Mouse (Mus musculus) brown adipose tissue, adult 24 weeks (tissue): Measurements from ENCODE around the gene Creb5. TPM values are rescaled to one million over a fixed set of nuclear protein-coding genes. Genes with fewer than 3 reads are reported as not detected.
"Not testable (repeated sequence)": the region's sequence is repeated elsewhere in the genome, so short reads cannot be mapped to it uniquely, and the experiment has no call there.

Experiments
- H3K27ac ChIP-seq: fragments of 200-500 bp; replicated peaks from 2 replicates; pipeline ENCODE4 v1.5.1; 2012; ENCODE audit warnings: low read depth, mild to moderate bottlenecking, low read length
- H3K4me1 ChIP-seq: fragments of 200-500 bp; 2 replicates; pipeline ENCODE4 v1.6.1; 2012; ENCODE audit warnings: low read length, mixed read lengths; ENCODE audit not compliant: control insufficient read depth, insufficient read depth, insufficient read length
- H3K4me3 ChIP-seq: fragments of 200-500 bp; 2 replicates; pipeline ENCODE4 v1.5.1; 2012; ENCODE audit warnings: low read depth, mild to moderate bottlenecking, low read length, moderate library complexity; ENCODE audit not compliant: insufficient read depth
- polyA plus RNA-seq: library from polyadenylated mRNA; stranded (reverse); fragments of >200 nt; gene quantifications from 2 replicates; pipeline ENCODE4 v1.2.4, GENCODE M21; 2012; ENCODE audit not compliant: missing spikeins, insufficient read depth, insufficient read length

Gene Creb5
- polyA plus RNA-seq, 1 experiment = 2.1 TPM

GRCm38 (mm10) chr6:53374315-53374941, 87.4 kb downstream of the Creb5 start:
- no peak overlapping the region for H3K4me3 ChIP-seq
- no peak overlapping the region for H3K27ac ChIP-seq
- no peaks in the 10 kb centered on the region; the same call in 1 of the 2 replicates for H3K4me1 ChIP-seq

DNA sequence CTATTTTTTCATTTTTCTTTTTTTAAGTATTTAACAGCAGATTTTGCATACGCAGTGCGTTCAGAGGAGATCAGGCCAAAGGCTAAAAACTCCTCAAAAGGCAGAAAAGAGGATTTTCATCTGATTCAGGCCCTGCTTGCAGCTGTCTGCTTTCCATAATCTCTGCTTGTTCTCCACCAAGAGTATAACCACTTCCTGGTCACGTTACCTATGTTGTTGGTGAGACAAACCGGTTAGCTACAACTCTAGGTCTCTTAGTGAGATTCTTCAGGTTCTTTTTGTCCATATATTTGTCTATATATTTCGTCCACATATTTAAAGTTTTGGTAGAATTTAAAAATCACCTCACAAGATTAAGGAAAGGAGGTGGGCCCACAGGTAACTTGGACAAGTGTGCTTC, 102.2 kb downstream of the Creb5 start:
- H3K4me3 ChIP-seq = no peak overlapping the region
- peaks cover 4% of the 10 kb centered on the region; the same call in 1 of the 2 replicates for H3K4me1 ChIP-seq

GRCm38 (mm10) chr6:53390413-53390812, 103.3 kb downstream of the Creb5 start:
- H3K27ac ChIP-seq = no peak overlapping the region; the same call in 1 of the 2 replicates
- no peak overlapping the region for H3K4me3 ChIP-seq
- H3K4me1 ChIP-seq = peaks cover 6% of the 10 kb centered on the region; the same call in 1 of the 2 replicates

More for the DNA sequence above, 102.2 kb downstream of the Creb5 start:
- no peak overlapping the region for H3K27ac ChIP-seq

DNA sequence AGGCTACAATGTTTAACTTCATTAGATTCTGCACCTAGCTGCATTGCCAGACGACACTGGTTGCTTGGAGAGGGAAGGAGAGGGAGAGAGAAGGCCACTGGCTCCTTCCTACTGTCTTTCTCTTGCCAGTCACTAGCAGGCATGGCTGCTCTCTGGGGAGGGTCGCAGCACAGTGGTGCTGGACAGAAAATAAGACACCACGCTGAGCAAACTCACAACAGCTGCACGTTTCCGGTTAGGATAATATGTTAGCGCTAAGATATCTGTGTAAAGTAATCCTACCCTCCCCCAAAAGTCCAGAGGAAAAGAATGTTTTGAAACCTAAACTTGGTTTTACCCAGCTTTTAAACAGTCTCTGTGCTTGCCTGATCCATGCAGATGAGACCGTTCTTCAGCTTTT, 107.0 kb downstream of the Creb5 start:
- H3K27ac ChIP-seq = no peak overlapping the region

GRCm38 (mm10) chr6:53395208-53395607, 108.1 kb downstream of the Creb5 start:
- Histone ChIP-seq H3K27ac (no peak overlapping the region), H3K4me3 (no peak overlapping the region), H3K4me1 (peaks cover 6% of the 10 kb centered on the region; the same call in 1 of the 2 replicates)

More for the DNA sequence above, 107.0 kb downstream of the Creb5 start:
- Histone ChIP-seq H3K4me3 (no peak overlapping the region), H3K4me1 (peaks cover 6% of the 10 kb centered on the region; the same call in 1 of the 2 replicates)

- Histone ChIP-seq H3K27ac (no peak overlapping the region), H3K4me1 (peaks cover 6% of the 10 kb centered on the region; the same call in 1 of the 2 replicates), H3K4me3 (no peak overlapping the region)
These were observed 109.4 kb downstream of the Creb5 start for GRCm38 (mm10) chr6:53396421-53396820.

DNA sequence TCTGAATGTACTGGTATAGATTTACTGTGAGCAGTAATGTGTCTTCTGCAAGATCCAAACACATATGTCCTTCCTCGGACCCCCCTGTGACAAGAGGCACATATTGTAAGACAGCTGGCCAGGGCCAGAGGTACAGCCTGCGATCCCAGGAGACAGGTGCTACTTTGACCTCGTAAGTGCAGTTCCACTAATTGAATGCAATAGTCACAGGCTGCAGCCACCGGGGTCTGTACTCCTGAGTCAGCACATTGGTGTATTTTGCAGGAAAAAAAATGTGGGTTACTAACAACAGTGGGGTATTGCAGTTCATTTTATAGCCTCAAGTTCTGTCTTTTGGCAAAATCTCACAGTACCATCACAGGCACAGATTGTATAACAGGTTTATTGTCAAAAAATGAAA, 110.7 kb downstream of the Creb5 start:
- H3K4me1 ChIP-seq = peaks cover 6% of the 10 kb centered on the region; the same call in 1 of the 2 replicates
- no peak overlapping the region for H3K4me3 ChIP-seq
- H3K27ac ChIP-seq = no peak overlapping the region

- Histone ChIP-seq H3K27ac (no peak overlapping the region), H3K4me3 (no peak overlapping the region), H3K4me1 (peaks cover 6% of the 10 kb centered on the region; the same call in 1 of the 2 replicates)
These were observed 111.4 kb downstream of the Creb5 start for GRCm38 (mm10) chr6:53398297-53399140.

DNA sequence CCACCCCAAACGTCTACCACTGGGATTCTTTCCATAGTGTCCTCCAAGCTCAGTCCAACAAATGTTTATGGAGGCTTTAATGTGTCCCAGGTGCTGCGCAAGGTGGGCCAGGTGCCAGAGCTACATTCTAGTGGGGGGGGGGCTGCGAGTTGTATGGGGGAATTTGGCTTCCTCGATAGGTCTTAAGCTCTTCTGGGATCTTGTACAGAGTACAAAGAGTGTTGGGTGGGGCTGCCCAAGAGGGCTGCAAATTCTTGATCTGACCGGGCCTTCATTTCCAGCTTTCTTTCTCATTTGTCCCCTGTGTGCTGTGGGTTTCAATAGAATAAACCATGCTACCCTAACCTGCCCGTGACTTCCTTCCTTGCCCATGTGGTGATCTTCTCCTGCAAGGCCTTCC, 114.3 kb downstream of the Creb5 start:
- no peak overlapping the region for H3K4me3 ChIP-seq
- H3K27ac ChIP-seq = no peak overlapping the region
- H3K4me1 ChIP-seq = no peaks in the 10 kb centered on the region

GRCm38 (mm10) chr6:53402551-53402950, 115.5 kb downstream of the Creb5 start:
- H3K4me3 ChIP-seq, H3K27ac ChIP-seq, H3K4me1 ChIP-seq: not testable (repeated sequence)

DNA sequence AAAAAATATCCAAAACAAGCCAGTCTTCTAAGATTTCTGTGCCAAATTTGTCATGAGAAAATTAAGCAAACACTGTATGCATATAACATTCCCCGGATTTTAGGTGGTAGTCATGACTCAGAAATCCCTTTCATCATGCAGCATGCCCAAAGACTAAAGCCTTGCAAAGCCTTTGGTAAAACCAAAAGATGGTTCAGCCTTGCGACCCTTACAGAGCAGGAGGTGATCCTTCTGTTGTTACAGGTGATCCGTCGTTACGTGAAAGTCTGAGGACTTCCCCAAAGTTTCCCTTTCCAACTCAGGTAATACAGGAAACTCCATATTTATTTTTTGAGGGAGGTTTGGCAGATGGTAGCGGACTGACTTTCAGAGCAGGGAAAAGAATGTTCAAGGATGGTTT, 122.1 kb downstream of the Creb5 start:
- no peak overlapping the region for H3K27ac ChIP-seq
- H3K4me3 ChIP-seq = no peak overlapping the region
- H3K4me1 ChIP-seq = no peaks in the 10 kb centered on the region

DNA sequence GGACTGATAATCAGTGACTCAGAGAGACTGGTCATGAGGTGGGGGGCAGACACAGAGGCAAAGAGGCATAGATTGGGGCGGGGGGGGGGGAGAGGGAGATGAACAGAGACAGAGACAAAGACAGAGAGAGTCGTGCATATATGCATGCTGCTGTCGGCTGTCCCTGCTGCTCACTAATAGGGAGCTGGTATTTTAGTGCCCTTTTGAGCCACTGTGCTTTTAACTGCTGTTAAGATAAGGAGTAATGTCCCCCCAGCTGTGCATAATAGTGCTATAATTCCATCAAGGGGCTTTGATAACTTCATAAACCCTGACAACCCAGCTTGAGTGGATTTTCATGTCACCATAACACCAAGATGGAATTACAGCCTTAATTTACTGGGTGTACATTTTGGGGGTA, 134.3 kb downstream of the Creb5 start:
- Histone ChIP-seq H3K4me3 (no peak overlapping the region), H3K4me1 (peaks cover 3% of the 10 kb centered on the region; the same call in 1 of the 2 replicates), H3K27ac (no peak overlapping the region)

DNA sequence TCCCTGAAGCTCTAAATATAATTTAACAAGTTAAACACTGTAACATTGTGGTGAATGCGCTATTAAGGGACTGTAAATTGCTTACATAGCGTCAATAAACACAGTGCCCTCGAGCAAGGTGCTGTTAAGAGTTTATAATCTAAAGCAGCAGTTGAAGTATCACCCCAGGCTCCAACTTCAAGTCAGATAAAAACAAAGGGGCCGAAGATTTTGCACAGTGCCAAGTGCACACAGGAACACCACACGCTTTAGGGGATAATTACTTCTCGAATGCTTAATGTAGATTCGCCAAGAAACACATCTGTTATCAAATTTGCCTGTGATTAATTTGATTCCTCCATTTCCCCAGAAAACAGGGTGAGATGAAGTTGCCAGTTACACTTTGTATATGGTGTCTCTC, 142.3 kb downstream of the Creb5 start:
- Histone ChIP-seq H3K4me3 (no peak overlapping the region), H3K27ac (no peak overlapping the region), H3K4me1 (no peaks in the 10 kb centered on the region)

DNA sequence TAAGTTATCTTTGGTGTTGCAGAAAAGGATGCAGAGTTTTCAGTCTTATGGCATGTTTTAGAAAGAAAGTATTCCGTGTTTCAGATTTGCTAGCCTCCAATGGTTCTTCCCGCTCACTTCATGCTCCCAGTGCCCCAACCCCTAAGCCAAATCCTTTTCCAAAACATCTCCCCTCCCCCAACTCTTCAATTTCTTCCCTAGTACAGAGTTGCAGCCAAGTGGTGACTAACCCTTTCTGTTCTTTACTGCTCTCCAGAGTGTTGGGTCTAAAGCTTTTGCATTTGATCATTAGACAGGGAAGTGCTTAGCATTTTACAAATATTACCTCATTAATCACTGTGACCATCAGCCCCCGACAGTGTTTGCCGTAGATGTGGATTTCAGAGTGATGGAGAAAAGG, 142.8 kb downstream of the Creb5 start:
- no peak overlapping the region for H3K27ac ChIP-seq
- no peak overlapping the region for H3K4me3 ChIP-seq
- H3K4me1 ChIP-seq = no peaks in the 10 kb centered on the region

DNA sequence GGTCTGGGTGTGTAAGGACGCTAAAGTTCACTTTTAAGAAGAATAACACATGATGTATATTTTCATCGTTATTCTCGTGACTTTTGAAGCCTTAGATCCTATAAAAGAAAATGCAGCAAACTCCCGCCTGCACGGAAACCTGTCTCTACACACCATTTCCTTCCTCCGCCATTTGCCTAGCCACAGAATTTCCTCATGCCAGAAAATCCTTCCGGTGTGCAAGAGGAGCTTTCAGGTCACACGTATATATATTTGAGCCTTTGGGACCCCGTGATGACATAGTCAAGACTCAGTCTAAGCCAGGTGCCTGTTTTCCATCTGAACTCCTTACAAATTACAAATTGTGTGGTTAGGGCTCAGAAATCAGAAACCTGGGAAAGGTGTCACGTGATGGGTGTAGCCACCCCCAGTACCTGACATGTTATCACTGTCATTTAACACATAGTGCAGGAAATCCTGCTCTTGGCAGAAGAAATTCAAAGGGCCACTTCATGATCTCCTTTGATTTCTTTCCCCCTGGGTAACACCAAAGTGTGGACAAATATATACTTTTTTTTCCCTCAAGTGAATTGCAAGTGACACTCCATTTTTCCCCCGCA, 158.9 kb downstream of the Creb5 start:
- Histone ChIP-seq H3K4me1 (no peaks in the 10 kb centered on the region; the same call in 1 of the 2 replicates), H3K27ac (no peak overlapping the region), H3K4me3 (no peak overlapping the region)
